Mouse (Mus musculus) kidney, embryonic 15.5 days (tissue): ENCODE results near the gene Utp4. TPM values are rescaled to one million over a fixed set of nuclear protein-coding genes. Genes with fewer than 3 reads are reported as not detected.
"Not testable (repeated sequence)": the region's sequence is repeated elsewhere in the genome, so short reads cannot be mapped to it uniquely, and the experiment has no call there.

Experiments used
- ATAC-seq: fragments of 200-750 bp; cut with Nextera tagmentation; replicated peaks from 2 replicates; pipeline ENCODE4 v1.8.0; 2017; ENCODE audit warnings: moderate TSS enrichment; ENCODE audit not compliant: low FRiP score
- H3K27ac ChIP-seq: fragments of 300-500 bp; sonication (generic); 2 replicates; pipeline ENCODE4 v1.5.1; 2015; ENCODE audit warnings: mild to moderate bottlenecking, inconsistent platforms
- H3K27me3 ChIP-seq: fragments of 300-500 bp; sonication (generic); 2 replicates; pipeline ENCODE4 v1.6.1; 2015; ENCODE audit warnings: inconsistent platforms
- H3K36me3 ChIP-seq: fragments of 300-500 bp; sonication (generic); 2 replicates; pipeline ENCODE4 v1.6.1; 2015; ENCODE audit warnings: inconsistent platforms
- H3K4me1 ChIP-seq: fragments of 300-500 bp; sonication (generic); 2 replicates; pipeline ENCODE4 v1.6.1; 2015; ENCODE audit warnings: inconsistent platforms
- H3K4me2 ChIP-seq: fragments of 300-500 bp; sonication (generic); 2 replicates; pipeline ENCODE4 v1.6.1; 2015; ENCODE audit warnings: moderate library complexity, mild to moderate bottlenecking, inconsistent platforms
- H3K4me3 ChIP-seq: fragments of 300-500 bp; sonication (generic); replicated peaks from 2 replicates; pipeline ENCODE4 v1.5.1; 2015; ENCODE audit warnings: mild to moderate bottlenecking, inconsistent platforms
- H3K9ac ChIP-seq: fragments of 300-500 bp; sonication (generic); 2 replicates; pipeline ENCODE4 v1.6.1; 2015; ENCODE audit warnings: mild to moderate bottlenecking, inconsistent platforms
- H3K9me3 ChIP-seq: fragments of 300-500 bp; sonication (generic); replicated peaks from 2 replicates; pipeline ENCODE4 v1.6.1; 2016; ENCODE audit warnings: inconsistent platforms
- WGBS: fragments of 180-500 bp; shearing (Covaris S2); methylation state at CpG from one replicate; pipeline ENCODE4 v1.1.7; 2015; ENCODE audit warnings: mixed read lengths; 5-methylcytosine and 5-hydroxymethylcytosine counted together
- polyA plus RNA-seq: library from polyadenylated mRNA; unstranded; fragments of >200 nt; fragmentation: Nextera tagmentation; extraction: Ambion mirVana; gene quantifications from 2 replicates; pipeline ENCODE4 v1.2.1, GENCODE M21; 2015

Gene Utp4
- polyA plus RNA-seq, 1 experiment from 2014 or later, result 85.8 TPM

GRCm38 (mm10) chr8:106908291-106908690 is 14.9 kb downstream of the Utp4 start:
- Histone ChIP-seq H3K9ac (no peak overlapping the region), H3K27ac (no peak overlapping the region), H3K4me3 (no peak overlapping the region), H3K36me3 (peaks cover 85% of the 10 kb centered on the region), H3K4me1 (no peaks in the 10 kb centered on the region), H3K27me3 (no peaks in the 10 kb centered on the region), H3K4me2 (no peak overlapping the region), H3K9me3 (no peaks in the 10 kb centered on the region)
- 86% methylated on average over 7 of the region's 7 CpGs for WGBS
- no peak for ATAC-seq

DNA sequence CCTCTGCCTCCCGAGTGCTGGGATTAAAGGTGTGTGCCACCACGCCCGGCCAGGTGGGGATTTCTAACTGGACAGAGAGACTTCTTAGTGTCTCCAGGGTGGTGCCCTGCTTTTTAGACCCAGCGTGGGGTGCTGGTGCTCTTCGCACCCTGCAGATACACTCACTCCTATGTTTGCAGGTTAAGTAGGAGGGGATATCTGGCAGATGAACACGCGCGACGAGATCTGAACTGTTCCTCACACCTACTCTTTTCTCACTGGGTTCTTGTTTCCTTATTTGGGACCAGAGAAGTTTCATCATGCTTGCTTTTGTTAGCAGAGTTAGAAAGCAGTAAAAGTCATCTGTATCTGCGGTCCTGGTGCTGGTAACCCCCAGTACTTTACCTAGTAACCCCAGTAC is 20.2 kb downstream of the Utp4 start:
- H3K9me3 ChIP-seq, result no peaks in the 10 kb centered on the region
- no peak overlapping the region for H3K9ac ChIP-seq
- H3K36me3 ChIP-seq, result peaks cover 83% of the 10 kb centered on the region
- H3K4me1 ChIP-seq, result no peaks in the 10 kb centered on the region
- H3K27ac ChIP-seq, result no peak overlapping the region
- no peaks in the 10 kb centered on the region for H3K27me3 ChIP-seq
- H3K4me3 ChIP-seq, result no peak overlapping the region
- no peak overlapping the region for H3K4me2 ChIP-seq
- ATAC-seq, result no peak
- 98% methylated on average over 10 of the region's 10 CpGs for WGBS

DNA sequence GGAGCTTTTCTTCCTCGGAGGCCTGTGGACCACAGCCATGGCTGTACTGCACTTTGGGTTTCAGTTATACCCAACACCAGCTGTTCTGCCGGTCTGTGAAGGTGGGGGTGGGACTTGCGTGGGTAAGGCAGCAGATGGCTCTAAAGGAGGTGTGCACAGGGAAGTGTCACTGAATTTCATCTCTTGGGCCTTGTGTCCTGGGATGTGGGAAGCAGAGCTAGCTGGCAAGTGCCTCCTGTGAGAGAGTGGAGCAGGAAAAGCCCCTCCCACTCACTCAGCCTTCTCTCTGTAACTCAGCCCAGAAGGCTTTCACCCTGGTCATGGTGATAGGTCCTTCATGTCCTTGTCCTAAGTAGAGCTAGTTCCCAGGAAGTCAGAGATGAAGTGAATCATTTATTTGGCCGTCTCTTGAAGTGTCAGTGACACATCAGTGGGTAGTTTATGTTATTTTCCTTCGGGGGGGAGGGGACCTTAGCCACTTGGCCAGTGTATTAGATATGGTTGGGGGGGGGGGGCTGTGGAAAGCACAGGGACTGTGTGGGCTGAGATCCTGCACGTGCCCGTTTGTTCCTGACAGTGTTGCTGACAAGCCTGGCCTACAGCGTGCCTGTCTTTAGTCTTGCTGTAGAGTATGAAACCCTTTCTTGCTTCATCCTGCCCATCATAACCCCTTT is 26.4 kb downstream of the Utp4 start:
- Histone ChIP-seq H3K9me3 (no peaks in the 10 kb centered on the region), H3K27ac (no peak overlapping the region), H3K27me3 (no peaks in the 10 kb centered on the region), H3K4me1 (no peaks in the 10 kb centered on the region), H3K36me3 (peaks cover 85% of the 10 kb centered on the region), H3K9ac (no peak overlapping the region), H3K4me3 (no peak overlapping the region), H3K4me2 (no peak overlapping the region)
- WGBS, result 92% methylated on average over 8 of the region's 8 CpGs
- ATAC-seq, result no peak

GRCm38 (mm10) chr8:106920395-106920741 is 26.9 kb downstream of the Utp4 start:
- H3K9ac ChIP-seq, result no peak overlapping the region
- H3K4me2 ChIP-seq, result no peak overlapping the region
- no peak overlapping the region for H3K27ac ChIP-seq
- H3K4me3 ChIP-seq, result no peak overlapping the region
- 96% methylated on average over 5 of the region's 5 CpGs for WGBS
- H3K9me3 ChIP-seq, result no peaks in the 10 kb centered on the region
- H3K27me3 ChIP-seq, result no peaks in the 10 kb centered on the region
- peaks cover 80% of the 10 kb centered on the region for H3K36me3 ChIP-seq
- H3K4me1 ChIP-seq, result no peaks in the 10 kb centered on the region
- no peak for ATAC-seq

GRCm38 (mm10) chr8:106924057-106924456 is 30.6 kb downstream of the Utp4 start:
- H3K9me3 ChIP-seq, result no peaks in the 10 kb centered on the region
- H3K36me3 ChIP-seq, result peaks cover 43% of the 10 kb centered on the region
- H3K9ac ChIP-seq, result no peak overlapping the region
- H3K27ac ChIP-seq, result 0 out of 2 replicates have a peak overlapping the region, but pooled peaks have one; percentile 13
- ATAC-seq, result no peak
- WGBS, result 89% methylated on average over 4 of the region's 4 CpGs
- H3K27me3 ChIP-seq, result no peaks in the 10 kb centered on the region
- H3K4me1 ChIP-seq, result peaks cover under 1% of the 10 kb centered on the region; the same call in 1 of the 2 replicates
- no peak overlapping the region for H3K4me3 ChIP-seq
- H3K4me2 ChIP-seq, result no peak overlapping the region

- H3K4me1 ChIP-seq, result peaks cover 8% of the 10 kb centered on the region
- H3K36me3 ChIP-seq, result peaks cover 34% of the 10 kb centered on the region
- ATAC-seq, result no peak
- H3K9ac ChIP-seq, result no peak overlapping the region
- H3K27ac ChIP-seq, result peak overlapping the region; percentile 13; the same call in 1 of the 2 replicates
- WGBS, result 77% methylated on average over 8 of the region's 8 CpGs
- H3K4me3 ChIP-seq, result no peak overlapping the region
- no peaks in the 10 kb centered on the region for H3K9me3 ChIP-seq
- no peaks in the 10 kb centered on the region for H3K27me3 ChIP-seq
- no peak overlapping the region for H3K4me2 ChIP-seq
These were observed 31.5 kb downstream of the Utp4 start for GRCm38 (mm10) chr8:106924904-106925349.

DNA sequence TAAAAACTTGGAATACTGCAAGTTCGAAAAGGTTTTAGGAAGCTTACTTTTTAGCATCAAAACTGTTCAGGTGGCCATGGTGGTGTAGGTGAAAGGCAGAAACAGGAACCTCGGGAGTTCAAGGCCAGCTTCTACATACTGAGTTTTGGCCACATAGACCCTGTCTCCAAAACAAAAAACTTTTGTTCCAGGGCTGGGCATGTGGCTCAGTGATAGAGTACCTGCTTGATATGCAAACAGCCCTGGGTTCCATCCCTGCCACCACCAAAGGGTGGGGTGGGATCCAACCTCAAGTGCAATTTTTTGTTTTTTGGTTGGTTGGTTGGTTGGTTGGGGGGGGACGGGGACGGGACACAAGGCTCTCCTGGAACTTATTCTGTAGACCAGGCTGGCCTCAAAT is 32.0 kb downstream of the Utp4 start:
- WGBS, result 92% methylated on average over 4 of the region's 4 CpGs
- Histone ChIP-seq H3K4me2 (no peak overlapping the region), H3K27ac (no peak overlapping the region)

DNA sequence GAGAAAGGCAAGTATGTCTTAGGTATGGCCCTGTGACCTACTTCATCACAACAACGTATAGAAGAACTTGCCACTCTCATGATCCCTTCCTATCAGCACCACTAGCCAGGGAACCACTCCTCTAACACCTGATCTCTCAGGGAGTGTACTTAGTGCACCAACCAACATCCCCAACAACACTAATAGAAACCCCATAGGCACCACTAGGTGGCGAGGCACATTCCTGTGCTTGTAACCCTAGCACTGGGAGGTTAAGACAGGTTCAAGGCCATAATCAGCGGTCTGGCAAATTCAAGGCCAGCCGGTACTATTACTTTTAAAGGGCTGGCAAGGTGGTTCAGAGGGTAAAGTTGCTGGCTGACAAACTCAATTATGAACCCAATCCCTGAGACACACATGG is 33.8 kb downstream of the Utp4 start:
- Histone ChIP-seq H3K27me3 (no peaks in the 10 kb centered on the region), H3K27ac (no peak overlapping the region), H3K9ac (no peak overlapping the region), H3K4me3 (no peak overlapping the region), H3K4me1 (peaks cover 9% of the 10 kb centered on the region), H3K9me3 (no peaks in the 10 kb centered on the region), H3K4me2 (no peak overlapping the region), H3K36me3 (peaks cover 14% of the 10 kb centered on the region)
- ATAC-seq, result no peak
- 47% methylated on average over 4 of the region's 4 CpGs for WGBS

More for the DNA sequence above, 32.0 kb downstream of the Utp4 start:
- no peak overlapping the region for H3K4me3 ChIP-seq
- no peak for ATAC-seq
- H3K9ac ChIP-seq, result no peak overlapping the region
- H3K36me3 ChIP-seq, result peaks cover 29% of the 10 kb centered on the region
- H3K4me1 ChIP-seq, result peaks cover 8% of the 10 kb centered on the region
- no peaks in the 10 kb centered on the region for H3K9me3 ChIP-seq
- no peaks in the 10 kb centered on the region for H3K27me3 ChIP-seq

- ATAC-seq, H3K9ac ChIP-seq, H3K4me3 ChIP-seq, H3K27me3 ChIP-seq, H3K27ac ChIP-seq, H3K9me3 ChIP-seq, H3K4me2 ChIP-seq, H3K36me3 ChIP-seq: not testable (repeated sequence)
- WGBS, result 90% methylated on average over 11 of the region's 11 CpGs
- peaks cover 17% of the 10 kb centered on the region for H3K4me1 ChIP-seq
These were observed 34.7 kb downstream of the Utp4 start for GRCm38 (mm10) chr8:106928182-106928581.

DNA sequence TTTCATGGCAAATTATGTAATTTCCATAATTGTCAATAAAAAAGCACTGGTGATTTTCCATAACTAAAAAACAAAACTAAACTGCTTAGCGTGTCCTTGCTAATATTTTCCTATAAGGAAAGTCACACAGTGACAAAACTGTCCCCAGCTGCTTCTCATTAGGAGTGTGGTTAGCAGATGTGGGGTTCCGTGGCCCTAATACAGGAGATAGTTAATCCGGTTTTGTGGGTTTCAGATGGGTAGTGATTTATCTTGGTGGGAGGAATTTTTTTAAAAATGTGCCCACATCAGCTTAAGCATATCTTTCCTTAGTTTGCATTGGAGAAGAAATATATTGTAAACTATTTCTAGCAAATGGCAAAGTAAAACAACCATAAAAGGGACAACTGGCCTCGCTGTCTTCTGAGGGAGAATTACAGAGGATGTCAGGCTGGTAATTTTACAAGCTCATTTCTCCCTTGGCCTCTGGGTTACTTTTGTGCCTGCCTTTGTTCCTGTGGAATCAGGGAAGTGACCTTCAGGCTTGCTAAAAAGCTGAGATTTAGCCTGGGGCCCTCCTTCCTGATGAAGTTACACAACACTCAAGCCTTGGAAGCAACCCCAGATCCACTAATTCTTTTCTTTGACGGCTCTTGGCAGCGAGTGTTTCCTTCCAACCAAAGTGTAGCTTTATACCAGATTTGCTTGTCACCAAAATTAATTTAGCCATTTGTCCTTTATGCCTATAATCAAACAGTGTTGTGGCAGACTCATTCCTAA is 35.9 kb downstream of the Utp4 start:
- H3K4me2 ChIP-seq, result no peak overlapping the region
- no peak overlapping the region for H3K9ac ChIP-seq
- peaks cover 19% of the 10 kb centered on the region for H3K4me1 ChIP-seq
- no peak overlapping the region for H3K4me3 ChIP-seq
- H3K36me3 ChIP-seq, result no peaks in the 10 kb centered on the region
- H3K27ac ChIP-seq, result peak overlapping the region; percentile 38
- no peaks in the 10 kb centered on the region for H3K27me3 ChIP-seq
- no peak for ATAC-seq
- 33% methylated on average over 6 of the region's 6 CpGs for WGBS
- no peaks in the 10 kb centered on the region for H3K9me3 ChIP-seq

DNA sequence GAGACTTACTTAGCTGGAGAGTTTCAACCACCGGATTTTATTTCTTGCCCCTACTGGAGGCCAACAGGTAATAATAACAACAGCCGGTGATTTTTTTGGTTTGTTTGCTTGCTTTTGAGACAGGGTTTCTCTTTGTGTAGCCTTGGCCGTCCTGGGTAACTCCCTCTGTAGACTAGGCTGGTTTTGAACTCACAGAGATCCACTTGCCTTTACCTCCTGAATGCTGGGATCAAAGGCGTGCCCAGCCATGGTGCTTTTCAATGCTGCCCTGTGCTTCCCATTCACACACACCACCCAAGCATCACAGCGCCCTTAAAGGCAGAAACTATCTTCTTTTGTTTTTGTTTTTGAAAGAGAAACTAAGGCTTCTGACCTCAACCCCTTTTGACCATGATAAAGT is 36.5 kb downstream of the Utp4 start:
- peak overlapping the region; percentile 38 for H3K27ac ChIP-seq
- no peak overlapping the region for H3K4me3 ChIP-seq
- H3K9me3 ChIP-seq, result no peaks in the 10 kb centered on the region
- no peak overlapping the region for H3K9ac ChIP-seq
- no peaks in the 10 kb centered on the region for H3K27me3 ChIP-seq
- H3K36me3 ChIP-seq, result no peaks in the 10 kb centered on the region
- no peak for ATAC-seq
- H3K4me1 ChIP-seq, result peaks cover 22% of the 10 kb centered on the region
- 65% methylated on average over 5 of the region's 5 CpGs for WGBS
- no peak overlapping the region for H3K4me2 ChIP-seq

GRCm38 (mm10) chr8:106932376-106933065 is 39.1 kb downstream of the Utp4 start:
- Histone ChIP-seq H3K9me3 (no peaks in the 10 kb centered on the region), H3K27me3 (no peaks in the 10 kb centered on the region), H3K4me2 (peak overlapping the region; percentile 60), H3K9ac (peak overlapping the region; percentile 31), H3K27ac (peak overlapping the region; percentile 37; the same call in 1 of the 2 replicates), H3K4me3 (peak overlapping the region; percentile 33), H3K4me1 (peaks cover 34% of the 10 kb centered on the region), H3K36me3 (no peaks in the 10 kb centered on the region)
- WGBS, result 13% methylated on average over 22 of the region's 22 CpGs
- no peak for ATAC-seq
